Mouse (Mus musculus) WW6 (cell line): Measurements from ENCODE around the gene Zc3h12d.
"Not testable (repeated sequence)": the region's sequence is repeated elsewhere in the genome, so short reads cannot be mapped to it uniquely, and the experiment has no call there.

Source experiments
- DNase-seq: peaks from one replicate; pipeline ENCODE4 v3.0.0-alpha.2; 2013; ENCODE audit warnings: low read depth, low spot score

Zc3h12d gene

GRCm38 (mm10) chr10:7871381-7872020 is 39.2 kb downstream of the Zc3h12d start:
- DNase-seq: no peak

GRCm38 (mm10) chr10:7874194-7874593 is 41.9 kb downstream of the Zc3h12d start:
- no peak for DNase-seq

GRCm38 (mm10) chr10:7880283-7880682 is 48.0 kb downstream of the Zc3h12d start:
- DNase-seq: not testable (repeated sequence)

- DNase-seq: no peak
These were observed 49.7 kb downstream of the Zc3h12d start for GRCm38 (mm10) chr10:7881971-7882370.

GRCm38 (mm10) chr10:7883524-7883923 is 51.3 kb downstream of the Zc3h12d start:
- DNase-seq: peak; percentile 36

GRCm38 (mm10) chr10:7888256-7888868 is 56.1 kb downstream of the Zc3h12d start:
- no peak for DNase-seq

GRCm38 (mm10) chr10:7900719-7901627 is 68.7 kb downstream of the Zc3h12d start:
- DNase-seq: no peak

GRCm38 (mm10) chr10:7904157-7904556 is 71.9 kb downstream of the Zc3h12d start:
- DNase-seq: no peak

GRCm38 (mm10) chr10:7907151-7907550 is 74.9 kb downstream of the Zc3h12d start:
- DNase-seq: no peak

GRCm38 (mm10) chr10:7911268-7911667 is 79.0 kb downstream of the Zc3h12d start:
- DNase-seq: no peak
